Mouse (Mus musculus): Measurements from ENCODE around the gene Tmem14a. TPM values are rescaled to one million over a fixed set of nuclear protein-coding genes. Genes with fewer than 3 reads are reported as not detected.
A peak's percentile ranks its signal among the peaks of the same experiment; 100 is the strongest.

Tmem14a gene
- polyA plus RNA-seq, 1 experiment, result 2.2 TPM

DNA sequence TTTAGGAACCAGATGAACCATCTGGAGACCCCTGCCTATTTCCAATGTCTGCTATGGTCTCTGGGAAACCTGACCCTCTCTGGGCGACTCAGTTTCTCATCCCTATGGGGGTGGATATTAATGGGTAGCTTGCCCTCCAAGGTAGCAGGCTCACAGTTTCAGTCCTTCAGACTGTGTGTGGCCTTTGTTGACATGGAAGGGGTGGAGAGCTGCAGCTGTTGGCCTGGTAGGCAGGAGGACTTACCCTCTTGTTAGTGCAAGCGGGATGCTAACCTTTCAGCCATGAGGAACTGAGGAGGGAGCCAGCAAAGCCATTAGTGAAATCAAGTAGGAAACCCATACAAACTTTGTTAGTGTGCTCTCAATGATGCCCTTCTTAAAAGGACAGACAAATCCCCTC lies 12.0 kb downstream of the Tmem14a start:
- TF ChIP-seq CTCF (IDR thresholded peaks at IDR 0.05; ENCODE audit: extremely low read depth, insufficient read length, insufficient replicate concordance, low read depth, low read length), result no peak
- no peak for TF ChIP-seq POLR2A (IDR thresholded peaks at IDR 0.05; ENCODE audit: low read depth, low read length)
- Histone ChIP-seq H3K4me1 (ENCODE audit: control insufficient read depth, insufficient read depth, insufficient read length, low read length) (peaks cover 21% of the 10 kb centered on the region; the same call in 1 of the 2 replicates), H3K27ac (ENCODE audit: insufficient read depth, low read depth, low read length) (peak overlapping the region; percentile 54; the same call in 1 of the 2 replicates), H3K36me3 (ENCODE audit: control insufficient read depth, insufficient read depth, low read length) (0 out of 2 replicates have a peak, but pooled peaks cover 2% of the 10 kb centered on the region), H3K4me3 (ENCODE audit: low read depth, low read length) (no peak overlapping the region), H3K27me3 (ENCODE audit: control insufficient read depth, insufficient read depth, low read length) (no peaks in the 10 kb centered on the region)
- 84% methylated on average over 2 of the region's 2 CpGs for WGBS

DNA sequence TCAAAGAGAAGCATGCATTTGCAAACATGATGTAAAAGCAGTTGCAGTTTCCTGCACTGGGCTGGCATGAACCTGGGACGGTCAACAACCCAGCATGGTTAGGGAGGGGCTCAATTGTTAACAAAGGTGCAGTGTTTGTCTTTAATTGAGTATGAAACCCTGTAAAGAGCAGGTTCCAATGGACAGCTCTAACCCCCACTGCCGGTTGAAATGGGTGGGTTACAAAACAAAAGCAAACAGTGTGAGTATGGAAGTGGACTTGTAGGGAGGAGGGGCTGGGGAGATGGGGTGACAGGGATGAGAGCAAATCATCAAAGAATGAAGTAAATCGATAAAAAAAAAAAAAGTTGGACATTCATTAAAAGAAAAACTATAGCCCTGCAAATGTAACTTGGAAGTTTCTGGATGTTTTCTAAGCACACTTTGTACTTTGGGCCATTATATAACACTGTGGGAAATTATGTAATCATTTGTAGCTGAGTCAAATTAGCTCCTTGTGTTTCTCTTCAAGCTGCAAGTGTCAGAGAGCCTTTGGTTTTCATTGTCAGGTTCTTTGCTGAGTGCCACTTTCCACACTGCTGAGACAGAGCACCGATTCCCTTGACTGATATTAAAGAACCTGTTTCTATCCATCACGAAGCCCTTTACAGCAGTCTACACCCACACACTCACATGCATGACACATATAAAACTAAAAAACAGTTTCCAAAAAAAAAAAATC lies 13.5 kb downstream of the Tmem14a start:
- H3K27ac ChIP-seq (ENCODE audit: insufficient read depth, low read depth, low read length), result peak overlapping the region; percentile 60
- peaks cover 21% of the 10 kb centered on the region; the same call in 1 of the 2 replicates for H3K4me1 ChIP-seq (ENCODE audit: control insufficient read depth, insufficient read depth, insufficient read length, low read length)
- no peak overlapping the region for H3K4me3 ChIP-seq (ENCODE audit: low read depth, low read length)
- H3K36me3 ChIP-seq (ENCODE audit: control insufficient read depth, insufficient read depth, low read length), result no peaks in the 10 kb centered on the region
- whole genome bisulfite sequencing, result 25% methylated on average over 5 of the region's 5 CpGs
- TF ChIP-seq POLR2A (IDR thresholded peaks at IDR 0.05; ENCODE audit: low read depth, low read length), result no peak
- TF ChIP-seq CTCF (IDR thresholded peaks at IDR 0.05; ENCODE audit: extremely low read depth, insufficient read length, insufficient replicate concordance, low read depth, low read length), result no peak
- H3K27me3 ChIP-seq (ENCODE audit: control insufficient read depth, insufficient read depth, low read length), result no peaks in the 10 kb centered on the region

DNA sequence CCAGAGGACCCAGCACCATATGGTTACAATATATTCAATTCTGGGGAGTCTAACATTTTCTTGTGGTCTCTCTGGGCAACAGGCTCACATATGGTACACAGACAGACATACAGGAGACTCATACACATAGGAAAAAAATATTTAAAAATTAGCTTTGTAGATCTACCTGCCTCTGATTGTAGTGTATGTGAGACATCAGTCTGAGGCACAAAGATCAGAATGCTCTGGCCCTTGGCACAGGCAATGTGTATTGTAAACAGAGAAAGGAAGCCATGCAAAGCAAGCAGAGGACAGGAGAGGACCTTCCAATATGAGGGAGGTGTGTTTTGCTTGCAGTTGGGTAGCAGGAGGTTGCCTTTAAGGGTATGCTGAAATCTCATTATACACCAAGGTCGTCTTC lies 14.1 kb downstream of the Tmem14a start:
- 81% methylated on average over 1 of the region's 1 CpGs for WGBS
- H3K27ac ChIP-seq (ENCODE audit: insufficient read depth, low read depth, low read length), result peak overlapping the region; percentile 52
- no peaks in the 10 kb centered on the region for H3K36me3 ChIP-seq (ENCODE audit: control insufficient read depth, insufficient read depth, low read length)
- H3K4me3 ChIP-seq (ENCODE audit: low read depth, low read length), result no peak overlapping the region
- H3K27me3 ChIP-seq (ENCODE audit: control insufficient read depth, insufficient read depth, low read length), result no peaks in the 10 kb centered on the region
- TF ChIP-seq CTCF (IDR thresholded peaks at IDR 0.05; ENCODE audit: extremely low read depth, insufficient read length, insufficient replicate concordance, low read depth, low read length) (no peak), POLR2A (IDR thresholded peaks at IDR 0.05; ENCODE audit: low read depth, low read length) (no peak)
- peaks cover 21% of the 10 kb centered on the region; the same call in 1 of the 2 replicates for H3K4me1 ChIP-seq (ENCODE audit: control insufficient read depth, insufficient read depth, insufficient read length, low read length)

DNA sequence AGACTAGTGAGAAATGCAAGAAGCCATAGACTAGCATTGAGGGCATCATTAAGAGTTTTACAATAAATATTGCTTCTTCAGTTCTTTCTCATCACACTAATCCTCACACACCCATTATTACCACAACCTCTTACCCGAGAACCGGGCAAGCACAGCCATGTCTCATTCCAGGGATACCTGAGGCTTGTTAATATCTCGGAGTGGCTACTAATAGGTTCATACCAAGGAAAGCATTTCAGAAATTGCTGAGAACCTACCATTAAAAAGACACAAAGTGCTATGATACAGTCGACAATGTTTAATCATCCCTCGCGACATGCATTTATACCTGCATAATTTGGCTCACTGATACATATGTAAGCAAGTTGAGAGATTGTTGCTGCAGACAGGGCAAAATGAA lies 17.0 kb downstream of the Tmem14a start:
- Histone ChIP-seq H3K36me3 (ENCODE audit: control insufficient read depth, insufficient read depth, low read length) (no peaks in the 10 kb centered on the region), H3K4me1 (ENCODE audit: control insufficient read depth, insufficient read depth, insufficient read length, low read length) (peaks cover 15% of the 10 kb centered on the region; the same call in 1 of the 2 replicates), H3K27ac (ENCODE audit: insufficient read depth, low read depth, low read length) (no peak overlapping the region), H3K27me3 (ENCODE audit: control insufficient read depth, insufficient read depth, low read length) (no peaks in the 10 kb centered on the region), H3K4me3 (ENCODE audit: low read depth, low read length) (no peak overlapping the region)
- 92% methylated on average over 6 of the region's 6 CpGs for WGBS
- no peak for TF ChIP-seq POLR2A (IDR thresholded peaks at IDR 0.05; ENCODE audit: low read depth, low read length)
- TF ChIP-seq CTCF (IDR thresholded peaks at IDR 0.05; ENCODE audit: extremely low read depth, insufficient read length, insufficient replicate concordance, low read depth, low read length), result no peak

DNA sequence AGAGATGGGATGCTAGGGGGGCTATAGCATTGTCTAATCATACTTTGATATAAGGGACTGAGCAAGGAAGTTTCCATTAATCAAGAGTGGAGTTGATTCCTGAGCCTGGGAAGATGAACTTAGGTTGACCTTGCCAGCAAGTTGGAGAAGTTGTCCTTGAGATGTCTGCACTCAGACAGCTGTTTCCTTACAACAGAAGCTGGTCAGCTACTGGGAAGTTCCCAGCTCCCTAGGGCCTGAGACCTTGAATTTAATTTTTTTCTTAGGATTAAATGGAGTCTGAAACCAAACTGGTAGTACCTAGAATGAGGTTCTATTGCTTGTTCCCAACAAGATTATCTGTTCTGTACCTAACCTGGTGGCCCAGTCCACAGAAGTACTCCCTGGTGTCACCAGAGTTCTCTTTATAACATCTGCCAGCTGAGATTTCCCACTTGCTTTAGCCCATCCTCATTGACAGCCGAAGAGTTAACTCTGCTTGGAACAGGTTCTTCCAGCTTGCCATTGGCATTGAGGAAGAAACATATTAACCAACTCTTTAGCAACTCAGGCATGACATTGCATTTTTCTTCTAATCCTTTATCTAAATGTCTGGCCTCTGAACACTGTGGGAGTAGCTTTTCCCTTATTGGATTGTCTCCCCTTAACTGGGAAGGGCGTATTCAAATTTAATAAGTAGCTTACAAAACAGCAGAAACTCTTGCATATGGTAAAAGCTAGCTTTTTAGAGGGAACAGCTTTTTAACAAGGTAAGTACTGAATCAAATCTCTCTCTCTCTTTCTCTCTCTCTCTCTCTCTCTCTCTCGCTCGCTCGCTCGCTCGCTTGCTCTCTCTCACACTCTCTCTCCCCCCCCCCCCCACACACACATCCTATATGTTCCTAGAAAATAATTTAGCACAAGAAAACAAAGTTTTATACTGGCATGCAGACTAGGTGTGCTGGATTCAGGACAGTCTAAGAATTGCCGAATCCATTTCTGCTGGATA lies 21.8 kb downstream of the Tmem14a start, which contains the start of gene Gsta3:
Gene Gsta3, plus strand, starts transcription at position 679 of the 988 bp plus-strand sequence.
- H3K4me3 ChIP-seq (ENCODE audit: low read depth, low read length), result peak within 1 kb of the TSS; percentile 28; the same call in 1 of the 2 replicates
- no peaks in the 10 kb centered on the region for H3K27me3 ChIP-seq (ENCODE audit: control insufficient read depth, insufficient read depth, low read length)
- peaks cover 2% of the 10 kb centered on the region; the same call in 1 of the 2 replicates for H3K4me1 ChIP-seq (ENCODE audit: control insufficient read depth, insufficient read depth, insufficient read length, low read length)
- H3K27ac ChIP-seq (ENCODE audit: insufficient read depth, low read depth, low read length), result peak within 1 kb of the TSS; percentile 52
- no peaks in the 10 kb centered on the region for H3K36me3 ChIP-seq (ENCODE audit: control insufficient read depth, insufficient read depth, low read length)
- WGBS, result 51% methylated on average over 8 of the region's 8 CpGs
- TF ChIP-seq POLR2A (IDR thresholded peaks at IDR 0.05; ENCODE audit: low read depth, low read length) (no peak), CTCF (IDR thresholded peaks at IDR 0.05; ENCODE audit: extremely low read depth, insufficient read length, insufficient replicate concordance, low read depth, low read length) (no peak)

DNA sequence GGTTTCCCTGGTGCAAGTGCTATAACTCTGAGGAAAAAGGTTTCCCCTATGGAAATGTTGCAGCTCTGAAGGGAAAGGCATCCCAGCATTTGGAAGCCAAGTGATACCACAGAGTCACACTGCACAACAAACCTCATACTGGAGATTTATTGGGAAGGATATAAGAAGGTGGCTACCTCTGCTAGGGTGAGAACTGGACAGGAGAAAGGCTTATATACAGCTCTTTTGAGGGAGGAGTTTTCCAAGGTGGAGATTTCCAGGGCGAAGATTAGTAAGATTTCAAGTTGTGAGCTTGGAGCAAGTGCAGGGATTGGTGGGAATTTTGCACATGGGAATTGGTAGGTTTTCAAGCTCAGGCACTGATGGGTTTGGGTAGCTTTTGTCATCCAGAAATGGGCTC lies 22.7 kb downstream of the Tmem14a start:
- 79% methylated on average over 1 of the region's 1 CpGs for WGBS
- TF ChIP-seq POLR2A (IDR thresholded peaks at IDR 0.05; ENCODE audit: low read depth, low read length) (no peak), CTCF (IDR thresholded peaks at IDR 0.05; ENCODE audit: extremely low read depth, insufficient read length, insufficient replicate concordance, low read depth, low read length) (no peak)
- Histone ChIP-seq H3K36me3 (ENCODE audit: control insufficient read depth, insufficient read depth, low read length) (no peaks in the 10 kb centered on the region), H3K4me1 (ENCODE audit: control insufficient read depth, insufficient read depth, insufficient read length, low read length) (peaks cover 2% of the 10 kb centered on the region; the same call in 1 of the 2 replicates), H3K4me3 (ENCODE audit: low read depth, low read length) (no peak overlapping the region), H3K27me3 (ENCODE audit: control insufficient read depth, insufficient read depth, low read length) (no peaks in the 10 kb centered on the region), H3K27ac (ENCODE audit: insufficient read depth, low read depth, low read length) (no peak overlapping the region)

Data from small intestine, adult 2 months (tissue).